Mouse (Mus musculus) E14TG2a.4 (cell line): ENCODE results near the gene Smarcb1.

Experiments
- CTCF ChIP-seq: conservative IDR thresholded peaks from 2 replicates; pipeline ENCODE4 v1.5.1; 2014; ENCODE audit warnings: low read length
- POU5F1 ChIP-seq: IDR thresholded peaks from 2 replicates; pipeline ENCODE4 v1.6.1; 2014; ENCODE audit warnings: low read length, borderline replicate concordance

DNA sequence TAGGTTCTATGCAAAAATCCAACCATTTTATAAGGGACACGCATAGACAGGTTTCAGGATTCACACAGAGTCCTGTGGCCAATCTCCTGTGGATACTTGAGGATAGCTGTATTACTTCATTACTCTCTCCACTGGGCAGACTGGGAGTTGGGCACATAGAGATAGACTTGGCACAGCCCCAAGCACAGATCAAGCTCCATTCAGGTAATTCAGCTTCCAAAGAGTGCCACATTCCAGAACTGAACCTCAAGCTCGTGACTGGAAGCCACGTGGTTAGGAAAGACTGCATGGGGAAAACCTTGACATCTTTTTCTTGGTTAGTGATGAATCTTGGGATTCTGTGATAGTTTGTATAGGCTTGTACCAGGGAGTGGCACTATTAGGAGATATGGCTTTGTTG lies 42.6 kb downstream of the Smarcb1 start:
- TF ChIP-seq CTCF, result no peak
- no peak for TF ChIP-seq POU5F1
